Mouse (Mus musculus): ENCODE data around the gene Olfr68. TPM values are rescaled to one million over a fixed set of nuclear protein-coding genes. Genes with fewer than 3 reads are reported as not detected.
A peak's percentile ranks its signal among the peaks of the same experiment; 100 is the strongest.
"Not testable (repeated sequence)": the region's sequence is repeated elsewhere in the genome, so short reads cannot be mapped to it uniquely, and the experiment has no call there.

The Olfr68 gene
- total RNA-seq (2015; ENCODE audit: low replicate concordance): 2.9 TPM in 1 of 2 replicates, not detected in the other
- 0.83 and 2.8 TPM in 2 replicates for total RNA-seq (2017; ENCODE audit: low replicate concordance)

DNA sequence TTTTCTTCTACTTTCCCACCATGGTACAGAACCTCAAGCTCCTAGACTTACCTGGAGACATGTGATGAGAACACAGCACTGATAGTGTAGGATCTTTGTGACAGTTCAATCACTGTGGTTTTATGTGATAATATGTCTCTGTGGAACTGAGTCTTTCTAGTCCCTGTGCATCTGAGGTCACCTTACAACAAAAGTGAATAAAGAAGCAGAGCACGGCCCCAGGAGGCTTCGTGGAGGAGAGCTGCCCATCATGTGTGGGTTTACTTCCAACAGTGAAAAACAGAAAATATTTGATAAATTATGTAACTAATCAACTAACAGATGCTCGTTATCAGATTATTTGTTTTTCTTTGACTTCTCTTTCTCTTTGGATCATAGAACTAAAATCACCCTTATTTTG, at the start of gene Olfr68:
TSS of gene Olfr68 (minus strand) at position 101 of the 400 bp plus-strand sequence.
- no peak for ATAC-seq (replicated peaks; ENCODE audit: low FRiP score, poor library complexity, severe bottlenecking)

DNA sequence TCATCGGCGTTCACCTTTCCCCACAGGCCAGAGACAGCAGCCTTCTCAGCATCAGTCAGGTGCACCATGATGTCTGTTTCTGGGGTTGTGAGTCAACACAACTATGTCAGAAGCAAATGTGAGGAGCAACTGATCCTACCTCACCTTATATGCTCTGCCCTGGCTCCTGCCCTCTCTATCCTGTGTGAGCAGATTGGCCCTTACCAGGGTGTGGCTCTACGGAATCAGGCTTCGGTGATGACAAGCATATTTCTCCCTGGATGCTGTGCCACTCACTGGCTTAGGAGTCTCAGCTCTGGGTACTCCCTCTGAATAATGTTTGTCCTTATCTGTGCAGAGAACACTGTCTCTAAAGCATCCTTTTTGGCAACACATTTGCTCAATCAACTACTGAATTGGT, 48.3 kb upstream of the Olfr68 start, which contains the start of gene Hbb-bs:
TSS of gene Hbb-bs (minus strand) at position 289 of the 400 bp plus-strand sequence.
- ATAC-seq (replicated peaks; ENCODE audit: low FRiP score, poor library complexity, severe bottlenecking): peak; percentile 70

GRCm38 (mm10) chr7:103827139-103827538, 47.6 kb upstream of the Olfr68 start:
- not testable (repeated sequence) for ATAC-seq (replicated peaks; ENCODE audit: low FRiP score, poor library complexity, severe bottlenecking)

DNA sequence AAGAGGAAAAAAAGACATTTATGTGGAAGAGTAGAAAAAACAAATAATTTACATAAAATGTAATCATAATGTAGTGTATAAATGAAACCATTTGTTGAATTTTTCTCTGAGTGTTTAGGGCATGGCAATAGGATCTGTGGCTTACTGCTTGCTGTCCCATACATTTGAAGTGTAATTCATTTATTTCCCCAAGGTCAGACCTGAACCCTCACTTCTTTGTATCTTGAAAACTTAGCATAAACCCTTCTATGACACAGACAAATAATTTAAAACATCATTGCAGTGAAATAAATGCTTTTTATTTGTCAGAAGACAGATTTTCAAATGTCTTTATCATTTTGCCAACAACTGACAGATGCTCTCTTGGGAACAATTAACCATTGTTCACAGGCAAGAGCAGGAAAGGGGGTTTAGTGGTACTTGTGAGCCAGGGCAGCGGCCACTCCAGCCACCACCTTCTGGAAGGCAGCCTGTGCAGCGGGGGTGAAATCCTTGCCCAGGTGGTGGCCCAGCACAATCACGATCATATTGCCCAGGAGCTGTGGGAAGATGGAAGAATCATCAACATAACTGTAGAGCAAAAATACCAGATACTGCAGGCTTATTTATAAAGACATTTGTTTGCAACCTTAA, 46.9 kb upstream of the Olfr68 start:
- peak; percentile 48 for ATAC-seq (replicated peaks; ENCODE audit: low FRiP score, poor library complexity, severe bottlenecking)

GRCm38 (mm10) chr7:103825536-103826254, 46.2 kb upstream of the Olfr68 start:
- ATAC-seq (replicated peaks; ENCODE audit: low FRiP score, poor library complexity, severe bottlenecking): peak; percentile 62

- ATAC-seq (replicated peaks; ENCODE audit: low FRiP score, poor library complexity, severe bottlenecking): no peak
Observed at GRCm38 (mm10) chr7:103824597-103824996, 45.1 kb upstream of the Olfr68 start.

GRCm38 (mm10) chr7:103815085-103815484, 35.6 kb upstream of the Olfr68 start:
- ATAC-seq (replicated peaks; ENCODE audit: low FRiP score, poor library complexity, severe bottlenecking): not testable (repeated sequence)

DNA sequence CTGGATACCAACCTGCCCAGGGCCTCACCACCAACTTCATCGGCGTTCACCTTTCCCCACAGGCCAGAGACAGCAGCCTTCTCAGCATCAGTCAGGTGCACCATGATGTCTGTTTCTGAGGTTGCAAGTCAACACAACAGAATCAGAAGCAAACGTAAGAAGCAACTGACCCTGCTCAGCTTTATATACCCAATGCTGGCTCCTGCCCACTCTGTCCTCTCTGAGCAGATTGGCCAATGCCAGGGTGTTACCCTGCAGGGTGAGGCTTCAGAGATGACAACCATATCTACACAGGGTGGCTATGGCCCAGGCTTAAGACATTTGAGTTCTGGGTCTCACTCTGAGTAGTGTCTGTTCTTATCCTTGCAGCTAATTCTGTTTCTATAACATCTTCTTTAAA, 34.3 kb upstream of the Olfr68 start, which contains the start of gene Hbb-bt:
TSS of gene Hbb-bt (minus strand) at position 231 of the 400 bp plus-strand sequence.
- ATAC-seq (replicated peaks; ENCODE audit: low FRiP score, poor library complexity, severe bottlenecking): peak; percentile 73

GRCm38 (mm10) chr7:103813152-103813551, 33.7 kb upstream of the Olfr68 start:
- ATAC-seq (replicated peaks; ENCODE audit: low FRiP score, poor library complexity, severe bottlenecking): not testable (repeated sequence)

GRCm38 (mm10) chr7:103812174-103812573, 32.7 kb upstream of the Olfr68 start:
- ATAC-seq (replicated peaks; ENCODE audit: low FRiP score, poor library complexity, severe bottlenecking): no peak

DNA sequence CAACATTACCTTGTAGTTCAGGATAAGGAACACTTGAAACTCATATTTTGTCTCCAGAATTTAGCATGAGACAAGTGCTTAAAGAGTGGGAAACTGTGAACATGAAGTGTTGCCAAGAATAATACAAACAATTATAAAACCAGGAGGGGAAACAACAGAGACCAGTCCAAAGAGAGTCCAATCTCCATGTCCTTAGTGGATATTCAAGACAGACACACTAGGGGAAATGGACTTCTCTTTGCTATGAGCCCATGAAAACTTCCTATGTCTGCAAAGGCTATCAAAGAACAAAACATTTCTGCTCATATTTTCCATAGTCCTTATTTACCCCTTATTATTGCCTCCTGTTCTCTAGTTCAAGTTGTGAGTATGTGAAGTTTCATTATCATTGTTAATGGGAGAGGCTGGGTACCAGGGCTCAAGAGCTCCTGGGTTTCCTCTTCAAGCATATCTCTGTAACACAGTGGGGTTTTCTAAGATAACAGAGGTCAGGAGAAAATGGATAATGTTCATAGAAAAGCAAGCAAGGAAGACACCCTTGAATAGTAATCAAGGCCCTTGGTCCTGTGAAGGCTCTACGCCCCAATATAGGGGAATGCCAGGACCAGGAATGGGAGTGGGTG, 31.8 kb upstream of the Olfr68 start:
- ATAC-seq (replicated peaks; ENCODE audit: low FRiP score, poor library complexity, severe bottlenecking): peak; percentile 25

- peak; percentile 8; the same call in 1 of the 2 replicates for ATAC-seq (replicated peaks; ENCODE audit: low FRiP score, poor library complexity, severe bottlenecking)
Observed at GRCm38 (mm10) chr7:103810746-103811145, 31.2 kb upstream of the Olfr68 start.

- peak; percentile 11; the same call in 1 of the 2 replicates for ATAC-seq (replicated peaks; ENCODE audit: low FRiP score, poor library complexity, severe bottlenecking)
Observed at GRCm38 (mm10) chr7:103810296-103810695, 30.8 kb upstream of the Olfr68 start.

- ATAC-seq (replicated peaks; ENCODE audit: low FRiP score, poor library complexity, severe bottlenecking): no peak
Observed at GRCm38 (mm10) chr7:103809801-103810155, 30.3 kb upstream of the Olfr68 start.

GRCm38 (mm10) chr7:103808971-103809800, 29.7 kb upstream of the Olfr68 start:
- ATAC-seq (replicated peaks; ENCODE audit: low FRiP score, poor library complexity, severe bottlenecking): no peak

GRCm38 (mm10) chr7:103808120-103808519, 28.6 kb upstream of the Olfr68 start:
- ATAC-seq (replicated peaks; ENCODE audit: low FRiP score, poor library complexity, severe bottlenecking): not testable (repeated sequence)

- peak; percentile 46 for ATAC-seq (replicated peaks; ENCODE audit: low FRiP score, poor library complexity, severe bottlenecking)
Observed at GRCm38 (mm10) chr7:103806856-103807255, 27.4 kb upstream of the Olfr68 start.

DNA sequence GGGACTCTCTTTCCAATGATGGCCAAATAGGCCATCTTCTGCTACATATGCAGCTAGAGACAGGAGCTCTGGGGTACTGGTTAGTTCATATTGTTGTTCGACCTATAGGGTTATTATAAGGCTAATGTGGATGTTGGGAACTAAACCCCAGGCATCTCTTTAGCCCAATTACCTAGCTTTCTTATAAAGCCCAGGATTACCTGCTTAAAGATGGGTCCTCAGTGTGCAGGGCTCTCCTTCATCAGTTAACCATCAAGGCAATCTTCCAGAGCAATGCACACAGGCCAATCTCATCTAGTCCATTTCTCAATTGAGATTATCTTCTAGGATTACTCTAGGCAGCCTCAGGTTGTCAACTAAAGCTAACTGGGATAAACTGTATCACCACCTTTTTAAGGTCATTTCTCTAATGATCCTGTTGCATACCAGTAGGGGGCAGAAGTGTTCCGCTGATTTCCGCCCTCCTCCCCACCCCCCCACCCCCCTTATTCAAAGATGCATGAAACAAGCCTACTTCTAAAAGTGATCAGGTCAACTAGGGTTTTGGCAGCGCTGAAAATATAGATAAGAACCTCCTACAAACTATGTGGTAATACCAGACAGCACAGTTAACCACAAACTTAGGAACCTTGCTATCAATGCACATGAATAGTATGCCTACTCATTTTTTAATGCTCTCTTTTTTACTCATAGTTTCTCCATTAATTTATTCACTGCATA, 13.3 kb upstream of the Olfr68 start:
- ATAC-seq (replicated peaks; ENCODE audit: low FRiP score, poor library complexity, severe bottlenecking): peak; percentile 93

- ATAC-seq (replicated peaks; ENCODE audit: low FRiP score, poor library complexity, severe bottlenecking): no peak
Observed at GRCm38 (mm10) chr7:103791721-103792120, 12.2 kb upstream of the Olfr68 start, which contains the start of gene Olfr67. Olfr67 (minus strand) TSS chr7:103791821.

Measured in erythroid progenitor cell, adult 5-6 weeks (primary cell).